Mouse (Mus musculus): ENCODE measurements at regions not wholly inside any gene's neighbourhood (a gene's known extent, or its start where the extent isn't known, plus 50 kb on each side); places are given as distances from the start of the nearest gene placed in this dataset.
A peak's percentile ranks its signal among the peaks of the same experiment; 100 is the strongest.

DNA sequence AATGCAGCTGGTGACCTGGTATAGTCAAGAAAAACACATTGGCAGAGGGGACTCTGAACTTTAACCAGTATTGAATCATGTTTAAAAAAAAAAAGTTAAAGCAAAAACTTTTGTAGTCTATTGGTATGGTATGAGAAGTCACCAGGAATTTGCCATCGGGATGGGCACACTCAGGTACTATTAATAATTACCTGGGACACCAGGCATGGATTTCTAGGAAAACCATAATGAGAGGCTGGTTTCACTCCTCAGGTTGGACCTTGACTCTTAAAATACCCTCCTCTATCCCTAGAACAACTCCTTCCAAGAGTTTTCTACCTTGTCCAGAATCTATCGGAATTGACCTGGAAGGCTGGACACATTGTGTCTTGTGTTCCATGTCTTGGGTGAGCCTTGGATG is 155.5 kb upstream of the Foxq1 start:
- no peak for DNase-seq (ENCODE audit: low spot score in 2 of 2)

DNA sequence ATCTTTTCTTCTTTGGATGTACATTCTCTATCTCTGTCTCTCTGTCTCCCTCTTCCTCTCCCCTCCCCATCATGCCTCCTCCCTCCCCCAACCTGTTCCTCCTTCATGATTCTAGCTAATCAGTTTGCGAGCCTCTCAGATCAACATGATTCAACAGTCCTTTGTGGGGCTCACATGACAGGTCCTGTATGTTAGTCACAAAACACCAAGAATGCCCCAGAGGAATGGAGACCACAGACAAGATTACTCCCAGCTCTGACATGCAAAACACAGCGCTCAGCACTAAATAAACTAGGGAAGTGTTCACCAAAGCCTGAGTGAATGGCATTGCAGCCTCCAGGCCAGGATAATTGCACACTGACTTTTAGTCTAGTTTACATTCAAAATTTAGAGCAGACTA is 150.6 kb upstream of the Foxq1 start:
- DNase-seq (ENCODE audit: low spot score in 2 of 2) = no peak

DNA sequence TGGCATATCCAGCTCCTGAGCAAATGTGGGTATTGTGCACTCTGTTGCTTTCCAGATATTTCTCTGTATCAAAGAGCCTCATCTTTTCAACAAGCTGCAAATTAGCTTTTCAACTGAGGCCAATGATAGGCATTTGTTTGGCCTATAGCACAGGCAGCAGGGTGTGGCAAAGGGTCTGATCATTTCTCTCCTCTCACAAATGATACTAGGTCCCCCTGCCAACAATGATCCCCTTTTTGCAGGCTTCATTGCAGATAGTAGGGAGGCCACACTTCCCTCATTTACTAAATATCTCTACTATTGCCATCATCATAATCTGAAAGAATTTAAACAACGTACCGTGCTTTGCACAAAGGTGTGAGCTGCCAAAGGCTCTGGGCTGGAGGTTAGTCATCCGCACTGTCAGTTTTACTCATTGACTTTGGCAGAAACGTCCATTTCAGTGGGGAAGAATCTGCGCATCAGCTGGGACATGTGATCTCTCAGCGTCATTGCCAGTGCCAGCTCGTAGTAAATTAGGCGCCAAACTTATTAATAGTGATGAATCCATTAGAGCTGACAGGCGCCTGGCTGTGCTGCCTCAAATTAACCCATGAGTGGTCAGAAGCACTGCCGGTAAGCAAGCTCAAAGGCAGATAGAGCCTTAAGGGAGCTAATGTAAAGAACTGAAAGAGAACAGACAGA is 147.4 kb upstream of the Foxq1 start:
- DNase-seq (ENCODE audit: low spot score in 2 of 2) = no peak

DNA sequence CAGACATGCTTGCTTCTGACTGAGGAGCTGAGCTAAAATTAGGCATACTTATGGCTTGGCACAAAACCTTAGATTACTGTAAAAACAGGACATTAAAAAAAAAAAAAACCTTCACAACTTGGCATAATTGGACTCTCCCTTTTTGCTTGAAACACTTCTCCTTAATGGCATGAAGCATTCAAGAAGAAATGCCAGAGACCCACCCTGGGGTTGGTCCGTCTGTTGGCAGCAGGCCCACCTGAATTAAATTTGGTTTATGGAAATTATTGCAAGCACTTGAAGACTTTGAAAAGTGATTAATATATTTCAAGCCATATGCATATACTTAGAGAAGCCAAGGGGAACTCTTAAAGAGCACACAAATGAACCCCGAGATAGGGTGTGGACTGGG is 146.8 kb upstream of the Foxq1 start:
- no peak for DNase-seq (ENCODE audit: low spot score in 2 of 2)

DNA sequence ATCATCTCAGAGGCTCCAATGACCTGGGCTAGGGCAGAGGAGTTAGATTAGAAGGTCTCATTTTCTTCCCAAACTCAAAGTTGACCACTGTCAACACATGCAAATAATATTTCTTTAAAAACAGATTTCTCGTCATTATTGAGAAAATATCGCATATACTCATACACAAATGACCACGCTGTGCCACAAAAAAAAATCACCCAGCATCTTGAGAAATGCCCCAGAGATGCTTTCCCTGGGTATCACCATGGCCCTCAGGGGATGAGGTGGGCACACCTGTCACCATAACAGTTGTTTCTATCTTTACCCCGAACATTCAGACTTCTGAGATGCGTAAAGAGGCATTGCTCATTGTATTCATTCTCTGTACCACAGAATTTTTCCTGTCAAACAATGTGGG is 134.4 kb upstream of the Foxq1 start:
- no peak for DNase-seq (ENCODE audit: low spot score in 2 of 2)

DNA sequence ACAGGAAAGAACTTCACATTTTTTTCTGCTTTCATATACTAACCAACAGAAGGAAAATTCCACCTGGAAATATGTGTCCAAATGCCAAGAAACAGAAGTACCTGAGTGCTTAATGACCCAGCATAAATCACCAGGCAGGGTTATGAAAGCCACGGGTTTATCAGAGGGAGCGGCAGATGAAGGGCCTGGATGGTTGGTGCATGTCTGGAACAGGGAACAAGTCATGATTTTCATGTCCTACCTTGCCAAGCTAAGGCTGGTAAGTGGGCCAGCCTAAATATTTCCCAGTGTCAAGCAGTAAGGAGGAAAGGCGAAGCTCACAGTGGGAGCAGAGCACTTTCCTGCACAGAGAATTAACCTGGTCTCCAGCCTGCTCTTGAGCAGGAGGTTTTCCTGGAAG is 132.3 kb upstream of the Foxq1 start:
- DNase-seq (ENCODE audit: low spot score in 2 of 2) = no peak

DNA sequence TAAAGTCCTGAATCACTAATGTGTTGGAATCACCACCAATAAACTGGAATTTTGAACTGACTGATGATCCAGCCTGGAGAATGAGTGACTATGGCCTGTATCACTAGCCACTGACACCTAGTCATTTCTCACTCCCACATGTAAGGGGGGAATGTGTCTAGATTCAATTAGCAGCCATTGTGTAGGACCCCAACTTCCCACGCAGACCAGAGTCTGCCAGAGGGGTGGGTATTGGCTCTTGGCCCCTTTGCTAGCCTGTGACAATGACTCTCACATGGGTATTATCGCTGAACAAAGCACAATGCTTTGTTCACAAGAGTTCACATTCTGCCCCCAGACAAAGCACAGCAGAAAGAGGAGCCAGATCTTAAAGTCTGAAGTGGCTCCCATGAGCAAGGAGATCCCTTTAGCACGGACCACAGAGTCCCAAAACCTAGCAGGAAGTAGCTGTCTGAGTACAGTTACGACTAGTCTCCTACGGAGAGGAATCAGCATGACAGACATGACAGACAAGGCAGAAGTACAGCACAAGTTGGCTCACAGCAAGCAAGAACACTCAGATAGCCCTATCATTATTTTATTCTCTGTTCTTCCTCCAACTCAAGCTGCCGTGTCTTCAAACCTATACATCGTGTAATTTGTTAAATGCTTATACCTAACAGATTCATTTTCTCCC is 130.0 kb upstream of the Foxq1 start:
- no peak for DNase-seq (ENCODE audit: low spot score in 2 of 2)

DNA sequence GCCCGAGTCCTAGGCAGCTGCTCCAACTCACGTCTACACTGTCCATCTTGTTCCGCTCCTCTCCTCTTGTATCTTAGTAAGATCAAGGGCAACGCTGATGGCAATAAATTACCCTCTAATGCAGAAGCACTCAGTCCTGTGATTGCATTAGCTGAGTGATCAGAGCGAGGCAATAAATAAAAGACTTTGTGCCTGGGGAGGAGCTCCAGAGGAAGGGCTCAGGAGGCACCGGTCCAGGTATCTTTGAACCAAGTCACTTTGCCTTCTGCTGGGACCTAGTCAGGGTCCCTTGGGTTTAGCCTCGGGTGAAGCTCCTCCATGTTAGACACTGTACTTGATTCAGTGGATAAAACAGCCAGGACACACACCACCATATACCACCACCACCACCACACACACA is 119.5 kb upstream of the Foxq1 start:
- no peak for DNase-seq (ENCODE audit: low spot score in 2 of 2)

DNA sequence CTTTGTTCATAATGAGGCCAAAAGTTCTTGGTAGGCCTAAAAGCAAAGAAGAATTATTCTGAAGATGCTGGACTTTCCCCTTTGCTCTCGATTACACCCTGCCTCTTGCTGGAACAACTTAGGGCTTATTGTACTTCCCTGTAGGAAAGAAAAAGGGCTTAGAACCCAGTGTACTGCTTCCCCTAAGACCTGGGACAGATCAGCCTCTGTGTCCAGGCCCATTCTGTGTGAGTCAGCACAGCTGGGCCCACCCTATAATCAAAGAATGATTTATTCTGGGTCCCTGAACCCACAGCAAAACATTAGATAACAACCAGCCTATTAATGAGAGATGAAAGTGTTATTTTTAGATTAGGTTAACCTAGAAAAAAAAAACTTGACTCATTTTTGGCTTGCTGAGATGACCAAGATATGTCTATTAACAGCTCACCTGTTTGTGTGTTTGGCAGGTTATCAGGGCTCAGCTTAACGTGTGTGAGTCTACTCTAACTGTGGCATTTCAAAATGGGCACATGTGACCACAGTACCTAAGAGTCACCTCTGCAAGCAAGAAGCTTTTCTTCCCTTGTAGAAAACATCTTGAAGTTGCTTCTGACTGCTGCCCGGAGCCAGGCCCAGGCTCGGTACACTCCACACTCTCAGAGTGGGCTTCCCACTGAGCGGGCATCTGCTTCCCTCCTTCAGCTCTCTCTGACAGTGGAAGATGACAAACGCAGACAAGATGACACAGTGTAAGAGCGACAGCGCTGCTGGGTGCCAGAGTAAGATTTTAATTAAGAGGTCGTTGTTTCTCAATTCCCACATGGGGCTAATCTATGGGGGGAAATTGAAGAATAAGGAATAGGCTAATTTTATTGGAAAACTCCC is 115.9 kb upstream of the Foxq1 start:
- DNase-seq (ENCODE audit: low spot score in 2 of 2) = no peak

DNA sequence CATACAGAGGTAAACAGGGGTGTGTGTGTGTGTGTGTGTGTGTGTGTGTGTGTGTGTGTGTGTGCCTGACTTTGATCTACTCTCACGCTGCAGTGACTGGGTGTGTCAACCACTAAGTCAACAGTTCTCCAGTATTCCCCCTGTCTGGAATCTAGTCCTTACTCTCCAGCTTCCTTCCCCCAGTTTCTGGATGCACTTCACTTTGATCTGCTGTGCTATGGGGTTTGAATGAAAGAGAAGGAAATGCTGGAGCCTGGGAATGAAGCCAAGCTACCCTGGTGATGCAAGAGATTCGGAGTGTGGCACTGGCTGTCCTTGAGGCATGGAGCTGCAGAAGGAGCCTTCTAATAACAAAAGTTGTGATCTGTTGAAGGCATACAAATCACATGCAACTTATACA is 97.1 kb upstream of the Foxq1 start:
- no peak for DNase-seq (ENCODE audit: low spot score in 2 of 2)

DNA sequence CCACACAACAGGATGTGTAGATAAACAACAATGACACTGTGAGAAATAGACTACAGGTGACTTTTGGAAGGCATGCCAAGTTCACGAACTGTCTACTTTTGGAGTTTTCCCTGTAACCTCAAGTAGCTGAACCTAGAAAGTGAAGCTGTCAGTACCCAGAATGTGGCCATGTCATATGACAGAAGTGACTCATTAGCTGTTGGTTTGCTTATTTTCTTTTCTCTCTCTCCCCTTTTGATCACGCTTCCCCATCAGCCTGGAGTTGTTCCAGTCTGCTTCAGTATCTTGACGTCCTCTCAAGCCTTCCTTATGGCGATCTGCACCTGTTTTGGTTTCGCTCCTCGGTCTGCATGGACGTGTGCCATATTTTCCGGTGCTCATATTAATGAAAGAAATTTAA is 90.8 kb upstream of the Foxq1 start:
- no peak for DNase-seq (ENCODE audit: low spot score in 2 of 2)

DNA sequence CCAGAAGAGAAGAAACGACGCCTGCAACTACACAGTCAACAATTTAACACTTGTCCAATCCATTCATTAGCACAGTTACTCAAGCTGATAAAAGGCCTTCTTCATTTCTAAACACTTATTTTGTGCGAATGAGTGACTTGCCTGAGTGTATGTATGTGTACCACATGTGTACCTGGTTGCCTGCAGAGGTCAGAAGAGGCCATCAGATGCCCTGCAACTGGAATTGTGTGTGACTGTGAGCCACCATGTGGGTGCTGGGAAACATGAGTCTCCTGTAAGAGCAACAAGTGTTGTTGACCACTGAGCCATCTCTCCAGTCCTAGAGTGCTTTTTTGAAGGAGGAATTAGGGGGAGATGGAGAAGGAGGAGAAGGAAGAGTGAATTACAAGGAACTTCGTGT is 90.2 kb upstream of the Foxq1 start:
- no peak for DNase-seq (ENCODE audit: low spot score in 2 of 2)

DNA sequence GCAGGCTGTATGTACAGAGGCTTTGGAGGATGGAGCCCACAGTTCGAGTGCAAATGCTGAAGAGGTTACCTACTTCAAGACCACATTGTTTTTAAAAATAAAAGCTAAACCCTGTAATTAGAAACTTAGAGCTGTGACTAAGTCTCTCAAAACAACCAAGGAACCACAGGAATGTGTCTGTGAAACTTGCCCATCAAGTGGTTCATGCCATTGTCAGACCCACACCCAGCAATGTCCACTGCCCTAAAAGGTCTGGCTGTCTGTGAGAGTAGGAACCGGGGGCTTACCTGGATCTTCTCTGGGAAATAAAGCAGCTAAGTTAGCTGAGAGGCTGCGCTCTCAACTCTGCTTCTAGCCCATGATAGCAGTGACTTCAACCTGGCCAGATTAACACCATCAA is 87.8 kb upstream of the Foxq1 start:
- DNase-seq (ENCODE audit: low spot score in 2 of 2) = no peak

DNA sequence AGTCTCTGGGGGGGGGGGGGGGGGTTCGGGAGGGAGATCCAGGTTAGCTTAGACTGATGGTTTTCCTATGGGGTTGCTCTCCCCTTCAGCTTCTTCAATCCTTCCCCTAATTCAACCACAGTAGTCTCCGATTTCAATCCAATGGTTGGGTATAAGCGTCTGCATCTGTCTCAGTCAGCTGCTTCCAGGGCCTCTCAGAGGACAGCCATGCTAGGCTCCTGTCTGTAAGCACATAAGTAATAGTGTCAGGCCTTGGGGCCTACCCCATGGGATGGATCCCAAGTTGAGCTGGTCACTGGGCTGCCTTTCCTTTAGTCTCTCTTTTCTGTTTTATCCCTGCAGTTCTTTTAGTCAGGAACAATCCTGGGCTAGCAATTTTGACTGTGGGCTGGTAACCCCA is 87.0 kb upstream of the Foxq1 start:
- no peak for DNase-seq (ENCODE audit: low spot score in 2 of 2)

DNA sequence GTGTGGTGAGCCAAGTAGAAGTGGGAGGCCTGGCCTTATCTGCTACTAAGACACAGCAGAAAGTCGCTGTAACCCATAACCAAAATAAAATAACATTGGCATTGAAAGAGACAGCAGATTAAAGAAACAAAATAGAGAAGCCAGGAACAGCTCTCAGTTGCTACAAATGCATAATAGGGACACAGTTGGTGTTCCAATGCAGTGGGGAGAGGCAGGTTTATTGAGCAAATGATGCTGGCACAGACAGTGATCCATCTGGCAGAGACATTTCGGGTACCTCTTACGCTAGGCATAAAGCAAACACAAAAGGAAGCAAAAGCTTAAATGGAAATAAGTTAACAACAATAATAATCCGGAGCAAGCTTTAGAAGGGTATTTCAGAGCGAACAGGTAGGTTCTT is 83.6 kb upstream of the Foxq1 start:
- DNase-seq (ENCODE audit: low spot score in 2 of 2) = no peak

DNA sequence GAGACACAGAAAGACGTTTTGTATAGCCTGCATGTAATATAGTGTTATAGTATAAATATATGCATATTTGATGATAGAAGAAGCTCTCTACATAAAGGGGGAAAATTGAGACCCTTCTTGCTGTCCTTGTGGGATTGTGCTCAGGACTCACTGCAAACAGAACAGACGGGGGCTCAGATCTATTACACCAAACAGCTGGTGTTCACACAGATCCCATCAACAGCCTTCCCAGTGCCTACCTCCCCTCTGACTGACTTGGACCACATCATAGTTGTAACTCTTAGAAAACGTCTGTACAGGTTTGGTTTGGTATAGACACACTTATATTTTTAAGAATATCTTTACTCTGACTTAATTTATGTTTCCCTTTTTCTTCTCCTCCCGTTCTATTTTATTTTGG is 83.1 kb upstream of the Foxq1 start:
- no peak for DNase-seq (ENCODE audit: low spot score in 2 of 2)

DNA sequence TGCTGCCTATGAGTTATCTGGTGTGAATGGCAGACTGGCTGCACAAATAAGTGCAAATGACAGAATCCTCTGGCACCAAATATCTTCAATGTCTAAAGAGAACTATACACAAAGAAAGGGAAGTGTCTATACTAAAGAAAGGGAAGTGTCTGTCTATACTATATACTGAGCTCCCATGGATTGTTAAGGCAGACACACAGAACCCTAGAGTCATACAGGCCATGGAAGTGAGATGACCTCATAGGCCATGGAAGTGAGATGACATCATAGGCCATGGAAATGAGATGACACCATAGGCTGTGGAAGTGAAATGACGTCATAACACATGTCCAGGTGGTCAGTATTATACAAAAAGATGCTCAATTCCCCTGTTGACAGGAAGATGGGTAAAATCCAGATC is 82.7 kb upstream of the Foxq1 start:
- no peak for DNase-seq (ENCODE audit: low spot score in 2 of 2)

DNA sequence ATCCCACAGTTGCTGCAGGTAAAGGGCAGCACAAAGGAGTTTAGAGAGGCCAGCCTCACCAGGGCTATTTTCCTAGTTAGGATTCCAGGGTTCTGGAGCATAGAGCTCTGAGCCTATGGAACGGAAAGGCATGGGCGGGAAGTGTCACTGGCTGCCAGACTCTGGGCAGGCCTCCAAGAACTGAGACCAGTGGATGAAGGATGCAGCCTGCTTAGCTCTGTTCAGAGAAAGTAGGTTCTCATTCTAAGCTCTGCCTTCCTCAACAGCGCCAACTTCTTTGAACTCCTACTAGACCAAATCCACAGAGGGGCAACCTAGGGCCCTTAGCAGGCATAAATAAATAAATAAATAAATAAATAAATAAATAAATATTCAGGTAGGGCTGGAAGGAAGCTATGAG is 80.1 kb upstream of the Foxq1 start:
- peak; percentile 5 to 27 for DNase-seq (ENCODE audit: low spot score in 2 of 2)

DNA sequence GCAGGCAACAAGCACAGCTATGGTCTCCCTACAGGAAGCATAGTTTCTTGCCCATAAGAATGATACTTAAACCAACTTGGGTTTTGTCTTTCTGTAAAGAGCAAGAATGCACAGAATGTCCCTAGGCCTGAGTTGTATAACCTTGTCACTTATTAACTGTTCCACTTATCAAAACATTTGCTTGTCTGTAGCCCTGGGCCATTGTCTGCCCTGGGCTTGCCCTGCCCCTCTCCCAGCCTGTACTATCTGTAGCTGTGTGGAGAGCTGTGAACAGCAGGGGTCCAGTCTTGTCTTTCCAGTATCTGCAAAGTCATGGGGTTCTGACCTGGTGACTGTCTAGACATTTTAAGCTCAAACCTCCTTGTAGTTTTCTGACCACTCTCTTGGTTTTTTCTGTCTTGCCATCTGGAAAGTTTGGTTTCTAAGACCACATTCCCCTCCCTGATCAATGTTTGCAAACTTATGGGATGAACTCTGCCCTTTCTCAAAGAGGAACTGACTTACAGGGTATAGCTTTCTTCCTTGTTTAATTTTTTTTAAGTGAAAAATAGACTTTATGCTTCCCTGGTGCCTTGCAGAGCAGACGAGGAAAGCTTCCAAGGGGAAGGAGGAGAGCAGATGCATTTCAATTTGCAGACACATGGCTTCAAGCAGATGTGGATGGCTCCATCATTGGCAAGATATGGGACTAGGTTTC is 78.6 kb upstream of the Foxq1 start:
- no peak for DNase-seq (ENCODE audit: low spot score in 2 of 2)

DNA sequence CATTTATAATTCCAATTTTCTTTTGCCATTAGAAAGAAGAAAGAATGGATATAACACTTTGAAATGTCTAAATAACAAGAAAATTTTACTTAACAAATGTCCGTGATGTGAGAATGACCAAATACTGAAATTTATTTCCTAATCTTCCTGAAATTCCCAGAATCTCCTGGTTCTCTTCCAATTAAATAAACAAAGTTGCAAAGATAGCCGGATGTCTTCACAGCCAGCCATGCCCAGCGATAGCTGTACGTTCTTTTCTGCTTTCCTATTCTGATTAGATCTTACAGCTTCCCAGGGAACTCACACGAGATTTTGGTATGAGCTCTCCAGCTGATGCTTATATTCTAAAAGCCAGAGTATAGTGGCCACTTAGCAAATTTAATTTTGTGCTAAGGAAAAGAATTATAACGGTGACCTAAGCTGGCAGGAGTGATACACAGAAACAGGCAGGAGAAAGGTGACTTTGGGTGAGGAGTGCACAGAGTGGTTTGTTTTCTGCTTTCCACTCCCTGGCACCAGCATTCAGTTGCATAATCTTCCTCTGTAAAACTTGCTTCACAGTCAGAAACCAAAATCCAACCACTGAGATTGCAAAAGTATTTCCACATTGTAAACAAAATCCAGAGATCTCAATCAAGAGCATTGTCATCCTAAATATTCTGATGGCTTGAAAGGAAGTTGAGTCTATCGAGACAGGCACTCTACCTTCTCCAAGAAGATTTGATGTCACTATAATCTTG is 74.7 kb upstream of the Foxq1 start:
- no peak for DNase-seq (ENCODE audit: low spot score in 2 of 2)

DNA sequence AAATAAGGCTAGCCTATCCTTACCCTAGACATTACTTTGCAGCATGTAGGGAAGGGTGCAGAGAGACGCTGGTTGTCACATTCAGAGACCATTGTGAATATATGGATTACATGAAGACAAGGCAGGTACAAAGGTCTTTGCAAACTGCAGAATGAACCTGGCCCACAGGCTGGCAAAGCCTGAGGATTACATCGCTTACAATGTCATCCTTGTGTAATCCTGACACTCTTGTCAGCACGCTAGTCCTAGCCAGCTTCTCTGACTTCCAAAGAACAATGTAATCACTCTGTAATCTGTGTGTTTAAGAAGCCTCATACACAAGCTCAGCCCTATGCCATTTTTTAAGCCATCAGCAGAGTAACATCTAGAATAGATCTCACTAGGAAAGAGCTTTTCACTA is 69.6 kb upstream of the Foxq1 start:
- no peak for DNase-seq (ENCODE audit: low spot score in 2 of 2)

DNA sequence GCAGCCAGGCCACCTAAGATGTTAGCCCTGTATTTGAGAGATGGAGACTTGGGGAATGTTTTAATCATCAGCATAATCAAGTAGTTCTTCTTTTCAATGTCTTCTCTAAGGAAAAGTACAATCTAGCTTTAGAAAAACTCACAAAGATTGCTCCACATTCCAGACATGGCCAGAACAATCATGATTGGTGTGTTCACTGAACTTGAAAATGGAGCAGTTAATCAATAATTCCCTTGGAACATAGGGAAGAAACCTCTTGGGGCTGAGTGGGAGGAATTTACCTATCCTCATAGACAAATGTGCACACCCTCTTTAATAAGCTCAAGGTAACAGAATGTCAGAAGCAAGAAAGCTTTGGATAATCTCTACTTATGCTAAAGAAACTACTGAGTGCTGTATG is 67.7 kb upstream of the Foxq1 start:
- DNase-seq (ENCODE audit: low spot score in 2 of 2) = no peak

Measured in right cerebral cortex, postnatal 36 days (tissue).